Mouse (Mus musculus): Measurements from ENCODE around the gene Tle6.

Tle6 gene

GRCm38 (mm10) chr10:81598871-81599270, 2.0 kb downstream of the Tle6 start:
- in situ Hi-C loops (cut with MboI; ENCODE audit: low pct_unique_long_range_greater_than_20kb in 1 of 2, low sequenced_read_pairs in 2 of 2, unreplicated experiment in 1 of 2), result no loop called here

GRCm38 (mm10) chr10:81598342-81598741, 2.5 kb downstream of the Tle6 start:
- in situ Hi-C loops (cut with MboI; ENCODE audit: low pct_unique_long_range_greater_than_20kb in 1 of 2, low sequenced_read_pairs in 2 of 2, unreplicated experiment in 1 of 2), result no loop called here

DNA sequence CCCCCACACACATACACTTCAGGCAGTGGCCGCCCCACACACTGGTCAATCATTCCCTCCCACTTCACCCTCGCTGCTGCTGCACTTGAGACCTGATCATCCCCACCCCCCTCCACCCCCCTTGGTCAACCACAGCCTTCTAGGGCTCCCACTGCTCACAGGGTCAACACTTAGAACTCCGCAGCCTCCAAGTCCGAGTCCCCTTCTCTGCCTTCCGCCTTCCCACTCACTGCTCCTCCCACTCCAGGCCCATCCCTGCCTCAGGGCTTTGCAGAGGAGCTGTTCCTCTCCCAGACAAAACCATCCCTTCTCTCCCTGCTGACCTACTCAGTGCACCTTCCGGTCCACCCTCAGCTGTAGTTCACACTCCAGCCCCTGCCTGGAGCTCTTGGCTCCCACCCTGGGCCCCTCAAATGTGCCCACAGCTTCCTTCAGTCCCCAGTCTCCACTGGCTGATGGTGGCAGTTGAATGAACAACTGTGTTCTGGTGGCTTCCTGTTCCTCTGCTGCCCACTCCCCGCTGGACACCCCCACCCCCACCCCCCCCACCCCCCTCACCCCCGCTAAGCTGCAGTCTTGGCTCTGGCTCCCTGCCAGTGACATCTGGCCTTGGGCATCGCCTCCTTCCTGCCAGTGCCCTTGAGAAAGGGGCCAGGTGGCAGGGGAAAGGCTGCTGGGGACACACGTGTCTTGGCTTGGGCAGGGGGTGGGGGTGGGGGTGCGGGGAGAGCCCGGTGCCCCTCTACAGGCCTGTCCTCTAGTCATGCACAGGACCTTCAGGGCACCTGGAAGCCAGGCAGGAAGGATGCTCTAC, 3.5 kb downstream of the Tle6 start:
- in situ Hi-C loops (cut with MboI; ENCODE audit: low pct_unique_long_range_greater_than_20kb in 1 of 2, low sequenced_read_pairs in 2 of 2, unreplicated experiment in 1 of 2), result no loop called here

DNA sequence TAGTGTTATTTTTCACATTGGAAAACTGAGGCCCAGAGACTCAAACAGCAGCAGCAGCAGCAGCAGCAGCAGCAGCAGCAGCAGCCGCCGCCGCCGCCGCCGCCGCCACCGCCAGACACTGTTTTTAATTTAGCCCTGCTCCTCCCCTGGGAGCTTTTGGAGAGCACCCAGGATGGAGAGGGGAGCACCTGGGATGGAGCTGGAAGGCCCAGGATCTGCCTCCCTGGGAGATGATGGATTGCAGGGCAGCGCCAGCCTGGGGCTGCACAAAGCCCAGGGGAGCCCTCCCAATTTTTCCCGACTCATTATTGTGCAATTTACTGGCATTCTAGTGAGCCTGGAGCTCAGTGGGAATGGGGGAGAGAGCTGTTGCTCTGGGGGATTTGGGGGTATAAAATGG, 4.3 kb downstream of the Tle6 start:
- in situ Hi-C loops (cut with MboI; ENCODE audit: low pct_unique_long_range_greater_than_20kb in 1 of 2, low sequenced_read_pairs in 2 of 2, unreplicated experiment in 1 of 2), result no loop called here

- in situ Hi-C loops (cut with MboI; ENCODE audit: low pct_unique_long_range_greater_than_20kb in 1 of 2, low sequenced_read_pairs in 2 of 2, unreplicated experiment in 1 of 2), result no loop called here
Measured at GRCm38 (mm10) chr10:81595599-81595998, 5.3 kb downstream of the Tle6 start.

- in situ Hi-C loops (cut with MboI; ENCODE audit: low pct_unique_long_range_greater_than_20kb in 1 of 2, low sequenced_read_pairs in 2 of 2, unreplicated experiment in 1 of 2), result no loop called here
Measured at GRCm38 (mm10) chr10:81593935-81594334, 6.9 kb downstream of the Tle6 start.

GRCm38 (mm10) chr10:81593223-81593622, 7.7 kb downstream of the Tle6 start:
- in situ Hi-C loops (cut with MboI; ENCODE audit: low pct_unique_long_range_greater_than_20kb in 1 of 2, low sequenced_read_pairs in 2 of 2, unreplicated experiment in 1 of 2), result no loop called here

GRCm38 (mm10) chr10:81592631-81593030, 8.2 kb downstream of the Tle6 start:
- in situ Hi-C loops (cut with MboI; ENCODE audit: low pct_unique_long_range_greater_than_20kb in 1 of 2, low sequenced_read_pairs in 2 of 2, unreplicated experiment in 1 of 2), result no loop called here

DNA sequence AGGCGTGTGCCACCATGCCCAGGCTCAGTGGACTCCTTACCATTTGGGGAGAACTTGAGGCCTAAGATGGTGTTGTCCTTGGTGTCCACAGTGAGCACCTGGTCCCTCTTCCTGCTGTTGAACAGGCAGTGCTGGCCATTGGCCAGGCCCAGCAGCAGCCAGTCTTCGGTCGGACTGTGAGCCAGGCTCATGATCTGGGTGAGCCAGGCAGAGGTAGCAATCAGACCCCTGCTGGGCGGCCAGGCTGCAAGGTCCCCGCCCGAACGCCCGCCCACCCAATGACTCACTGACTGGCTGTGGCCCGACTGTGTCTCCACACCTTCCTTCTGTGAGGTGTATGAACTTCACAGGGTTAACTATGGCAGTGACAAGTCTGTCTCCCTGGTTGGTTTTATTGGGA, 9.0 kb downstream of the Tle6 start:
- in situ Hi-C loops (cut with MboI; ENCODE audit: low pct_unique_long_range_greater_than_20kb in 1 of 2, low sequenced_read_pairs in 2 of 2, unreplicated experiment in 1 of 2), result no loop called here

- in situ Hi-C loops (cut with MboI; ENCODE audit: low pct_unique_long_range_greater_than_20kb in 1 of 2, low sequenced_read_pairs in 2 of 2, unreplicated experiment in 1 of 2), result no loop called here
Measured at GRCm38 (mm10) chr10:81588739-81589138, 12.1 kb downstream of the Tle6 start.

DNA sequence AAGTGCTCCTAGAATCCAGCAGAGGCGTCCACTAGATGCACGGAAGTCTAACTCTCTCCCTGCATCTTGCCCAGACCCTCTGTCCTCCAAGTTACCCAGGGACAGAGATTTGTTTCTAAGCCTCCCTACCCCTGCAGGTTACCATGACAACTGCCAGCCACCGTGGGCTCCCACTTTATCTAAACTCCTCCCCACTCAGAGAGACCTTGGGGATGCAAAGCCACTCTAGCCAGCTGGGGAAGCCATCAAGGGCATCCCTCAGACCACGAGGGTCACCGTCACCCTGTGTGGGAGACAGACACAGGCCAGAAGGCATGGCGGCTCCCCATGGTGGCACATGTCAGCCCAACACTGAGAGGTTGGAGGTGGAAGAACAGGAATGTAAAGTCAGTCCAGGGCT, 17.5 kb downstream of the Tle6 start:
- in situ Hi-C loops (cut with MboI; ENCODE audit: low pct_unique_long_range_greater_than_20kb in 1 of 2, low sequenced_read_pairs in 2 of 2, unreplicated experiment in 1 of 2), result no loop called here

GRCm38 (mm10) chr10:81580441-81581070, 20.3 kb downstream of the Tle6 start:
- in situ Hi-C loops (cut with MboI; ENCODE audit: low pct_unique_long_range_greater_than_20kb in 1 of 2, low sequenced_read_pairs in 2 of 2, unreplicated experiment in 1 of 2), result no loop called here

DNA sequence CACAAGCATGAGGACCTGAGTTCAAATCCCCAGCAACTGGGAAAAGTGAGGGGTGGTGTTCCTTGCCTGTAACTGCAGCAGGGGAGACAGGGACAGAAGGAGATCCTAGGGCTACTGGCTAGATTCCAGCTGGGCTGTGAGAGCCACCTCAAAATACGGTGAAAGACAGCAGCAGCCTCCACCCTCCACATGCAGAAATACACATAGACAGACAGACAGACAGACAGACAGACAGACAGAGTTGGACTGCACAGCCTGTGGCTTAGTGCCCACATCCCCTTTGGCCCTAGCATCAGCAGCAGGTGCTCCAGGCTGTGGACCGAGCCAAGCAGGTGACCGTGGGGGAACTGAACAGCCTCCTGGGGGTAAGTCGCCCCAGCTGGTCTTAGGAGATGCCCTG, 20.9 kb downstream of the Tle6 start:
- in situ Hi-C loops (cut with MboI; ENCODE audit: low pct_unique_long_range_greater_than_20kb in 1 of 2, low sequenced_read_pairs in 2 of 2, unreplicated experiment in 1 of 2), result no loop called here

GRCm38 (mm10) chr10:81575695-81576094, 25.2 kb downstream of the Tle6 start:
- in situ Hi-C loops (cut with MboI; ENCODE audit: low pct_unique_long_range_greater_than_20kb in 1 of 2, low sequenced_read_pairs in 2 of 2, unreplicated experiment in 1 of 2), result no loop called here

DNA sequence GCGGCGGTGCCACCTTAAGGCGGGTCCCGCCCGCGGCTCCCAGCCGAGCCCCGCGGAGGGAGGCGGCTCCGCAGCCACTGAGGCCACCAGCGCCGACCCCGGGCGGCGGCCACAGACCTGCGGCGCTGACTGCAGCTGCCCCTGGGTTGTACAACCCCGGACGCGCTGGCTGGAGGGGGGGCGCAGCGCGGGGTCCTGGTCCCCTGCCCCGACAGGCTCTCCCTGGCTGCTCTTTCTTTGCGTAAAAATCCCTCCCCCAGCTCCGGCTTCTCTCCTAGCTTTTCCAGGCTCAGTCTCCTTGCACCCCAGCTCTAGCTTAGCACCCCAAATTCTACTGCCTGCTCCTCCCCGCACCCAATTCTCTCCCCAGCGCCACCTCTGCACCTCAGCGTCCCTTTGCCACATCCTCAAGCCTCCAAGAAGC, 25.7 kb downstream of the Tle6 start:
- in situ Hi-C loops (cut with MboI; ENCODE audit: low pct_unique_long_range_greater_than_20kb in 1 of 2, low sequenced_read_pairs in 2 of 2, unreplicated experiment in 1 of 2), result no loop called here

DNA sequence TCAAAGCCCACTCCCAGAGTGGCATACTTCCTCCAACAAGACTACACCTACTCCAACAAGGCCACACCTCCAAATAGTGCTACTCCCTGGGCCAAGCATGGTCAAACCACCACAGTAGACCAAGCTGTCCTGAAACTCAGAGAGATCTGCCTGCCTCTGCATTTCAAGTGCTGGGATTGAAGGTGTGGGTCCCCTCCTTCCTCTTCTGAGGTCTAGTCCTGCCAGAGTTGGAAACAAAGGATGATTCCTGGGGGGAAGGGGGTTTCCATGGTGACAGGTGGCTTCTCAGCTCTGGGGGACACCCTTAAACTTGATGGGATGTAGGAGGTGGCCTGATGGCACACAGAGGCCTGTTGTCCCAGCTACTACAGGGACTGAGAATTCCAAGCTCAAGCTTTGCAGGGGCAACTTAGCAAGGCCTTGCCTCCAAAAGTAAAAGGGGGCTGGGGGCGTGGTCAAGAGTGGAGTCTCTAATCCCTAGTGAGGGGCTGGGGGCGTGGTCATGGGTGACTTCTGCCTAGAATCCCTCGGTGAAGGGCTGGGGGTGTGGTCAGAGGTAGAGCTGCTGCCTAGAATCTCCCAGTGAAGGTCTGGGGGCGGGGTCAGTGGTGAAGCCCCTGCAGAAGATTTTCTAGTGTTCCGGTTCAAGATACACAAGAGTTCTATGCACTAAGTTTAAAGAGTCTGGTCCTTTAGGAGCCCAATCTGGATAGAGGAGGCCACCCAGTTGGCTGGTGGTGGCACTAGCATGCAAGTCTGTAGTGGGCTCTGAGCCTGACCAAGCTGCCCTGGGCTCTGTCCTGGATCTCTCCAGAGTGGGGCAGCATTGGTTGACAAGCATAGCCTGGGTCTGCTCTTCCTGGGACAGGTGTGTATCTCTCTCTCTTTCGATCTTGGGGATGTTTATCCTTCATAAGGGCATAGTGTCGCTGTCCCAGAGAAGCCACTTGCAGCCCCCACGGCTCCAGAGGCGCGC, 26.5 kb downstream of the Tle6 start, which contains the start of gene Tle2:
Tle2 (plus strand) TSS at position 481 of the 976 bp plus-strand sequence.
- in situ Hi-C loops (cut with MboI; ENCODE audit: low pct_unique_long_range_greater_than_20kb in 1 of 2, low sequenced_read_pairs in 2 of 2, unreplicated experiment in 1 of 2), result no loop called here

- in situ Hi-C loops (cut with MboI; ENCODE audit: low pct_unique_long_range_greater_than_20kb in 1 of 2, low sequenced_read_pairs in 2 of 2, unreplicated experiment in 1 of 2), result no loop called here
Measured at GRCm38 (mm10) chr10:81572975-81573374, 27.9 kb downstream of the Tle6 start.

GRCm38 (mm10) chr10:81572133-81572671, 28.7 kb downstream of the Tle6 start:
- in situ Hi-C loops (cut with MboI; ENCODE audit: low pct_unique_long_range_greater_than_20kb in 1 of 2, low sequenced_read_pairs in 2 of 2, unreplicated experiment in 1 of 2), result no loop called here

DNA sequence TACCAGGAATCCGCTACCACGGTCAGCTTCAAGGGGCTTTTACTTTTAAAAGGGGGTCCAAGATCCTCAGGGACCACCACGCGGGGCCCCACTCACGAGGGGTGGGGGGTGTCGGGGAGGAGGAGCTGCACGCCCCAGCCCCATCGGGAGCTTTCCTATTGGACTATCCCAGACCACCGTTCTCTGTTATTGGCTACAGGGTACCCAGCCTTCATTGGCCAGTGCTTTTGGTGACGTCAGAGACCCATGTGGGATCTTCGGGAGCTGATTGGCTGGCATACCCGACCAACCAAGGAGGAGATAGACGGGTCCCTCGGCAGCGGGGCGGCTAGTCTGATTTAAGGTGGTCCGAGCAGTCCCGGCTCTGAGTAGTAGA, 29.4 kb downstream of the Tle6 start:
- in situ Hi-C loops (cut with MboI; ENCODE audit: low pct_unique_long_range_greater_than_20kb in 1 of 2, low sequenced_read_pairs in 2 of 2, unreplicated experiment in 1 of 2), result no loop called here
